Mouse (Mus musculus): Measurements from ENCODE around the gene Sec16b. TPM values are rescaled to one million over a fixed set of nuclear protein-coding genes. Genes with fewer than 3 reads are reported as not detected.

Sec16b gene
- 1 to 10 TPM; 2.3 TPM for total RNA-seq (2021)

- DNase-seq, result peak; percentile 70
These were observed at the start of gene Sec16b for GRCm38 (mm10) chr1:157506522-157506921. Sec16b (plus strand) TSS chr1:157506728.

GRCm38 (mm10) chr1:157457789-157458188 lies 48.7 kb upstream of the Sec16b start:
- no peak for DNase-seq

GRCm38 (mm10) chr1:157458421-157459208 lies 47.9 kb upstream of the Sec16b start, which contains the start of gene Cryzl2:
Cryzl2 (plus strand) TSS chr1:157458577.
- DNase-seq, result peak; percentile 91

- DNase-seq, result no peak
These were observed 46.6 kb upstream of the Sec16b start for GRCm38 (mm10) chr1:157459904-157460303.

- DNase-seq, result no peak
These were observed 45.3 kb upstream of the Sec16b start for GRCm38 (mm10) chr1:157461276-157461675.

- no peak for DNase-seq
These were observed 44.2 kb upstream of the Sec16b start for GRCm38 (mm10) chr1:157462336-157462735.

- peak; percentile 71 for DNase-seq
These were observed 41.3 kb upstream of the Sec16b start for GRCm38 (mm10) chr1:157465194-157465593.

GRCm38 (mm10) chr1:157467866-157468265 lies 38.7 kb upstream of the Sec16b start:
- no peak for DNase-seq

- DNase-seq, result no peak
These were observed 35.7 kb upstream of the Sec16b start for GRCm38 (mm10) chr1:157470761-157471386.

GRCm38 (mm10) chr1:157472716-157473115 lies 33.8 kb upstream of the Sec16b start:
- no peak for DNase-seq

GRCm38 (mm10) chr1:157474865-157475264 lies 31.7 kb upstream of the Sec16b start:
- DNase-seq, result no peak

GRCm38 (mm10) chr1:157476231-157476630 lies 30.3 kb upstream of the Sec16b start:
- no peak for DNase-seq

GRCm38 (mm10) chr1:157480090-157480489 lies 26.4 kb upstream of the Sec16b start:
- DNase-seq, result no peak

- no peak for DNase-seq
These were observed 25.6 kb upstream of the Sec16b start for GRCm38 (mm10) chr1:157480901-157481300.

- no peak for DNase-seq
These were observed 24.9 kb upstream of the Sec16b start for GRCm38 (mm10) chr1:157481666-157482065.

GRCm38 (mm10) chr1:157484161-157484560 lies 22.4 kb upstream of the Sec16b start:
- no peak for DNase-seq

GRCm38 (mm10) chr1:157500657-157501056 lies 5.9 kb upstream of the Sec16b start:
- no peak for DNase-seq

- no peak for DNase-seq
These were observed 5.1 kb upstream of the Sec16b start for GRCm38 (mm10) chr1:157501352-157501945.

- no peak for DNase-seq
These were observed 3.5 kb upstream of the Sec16b start for GRCm38 (mm10) chr1:157503071-157503470.

- DNase-seq, result peak; percentile 11
These were observed 567 bp downstream of the Sec16b start for GRCm38 (mm10) chr1:157506995-157507595.

- DNase-seq, result peak; percentile 59
These were observed 1.3 kb downstream of the Sec16b start for GRCm38 (mm10) chr1:157507814-157508213.

GRCm38 (mm10) chr1:157512690-157513448 lies 6.3 kb downstream of the Sec16b start:
- DNase-seq, result no peak
